Mouse (Mus musculus): ENCODE data around the gene Dkc1.
A peak's percentile ranks its signal among the peaks of the same experiment; 100 is the strongest.

Gene Dkc1

DNA sequence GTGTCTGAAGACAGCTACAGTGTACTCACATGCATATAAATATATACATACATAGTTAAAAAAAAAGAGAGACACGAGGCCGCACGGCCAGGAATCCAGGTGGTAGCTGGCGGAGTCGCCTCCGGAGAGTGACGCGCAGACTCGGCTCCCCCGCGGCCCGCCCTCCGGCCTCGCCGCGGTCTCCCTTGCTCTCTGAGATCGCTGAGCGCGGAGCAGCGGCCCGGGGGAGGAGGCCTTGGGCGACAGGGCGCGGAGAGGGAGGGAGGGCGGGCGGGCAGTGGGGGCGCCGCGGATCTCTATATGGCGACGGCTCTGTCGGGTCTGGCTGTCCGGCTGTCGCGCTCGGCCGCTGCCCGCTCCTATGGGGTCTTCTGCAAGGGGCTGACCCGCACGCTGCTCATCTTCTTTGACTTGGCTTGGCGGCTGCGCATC is 47.5 kb downstream of the Dkc1 start:
- DNase-seq: peak; percentile 19 to 31

- DNase-seq: no peak
Observed at GRCm38 (mm10) chrX:75148414-75148813, 52.8 kb downstream of the Dkc1 start.

DNA sequence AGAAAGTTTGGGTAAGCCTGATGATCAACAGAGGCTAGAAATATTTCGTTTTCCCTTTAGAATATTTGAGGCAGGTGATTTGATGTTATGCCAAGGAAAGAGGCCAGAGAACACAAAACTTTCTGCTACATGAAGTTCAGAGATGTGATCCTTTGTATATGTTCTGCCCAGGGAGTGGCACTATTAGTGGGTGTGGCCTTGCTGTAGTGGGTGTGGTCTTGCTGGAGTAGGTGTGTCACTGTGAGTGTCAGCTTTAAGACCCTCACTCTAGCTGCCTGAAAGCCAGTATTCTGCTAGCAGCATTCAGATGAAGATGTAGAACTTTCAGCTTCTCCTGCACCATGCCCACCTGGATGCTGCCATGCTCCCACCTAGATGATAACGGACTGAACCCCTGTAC is 54.6 kb downstream of the Dkc1 start:
- DNase-seq: no peak

DNA sequence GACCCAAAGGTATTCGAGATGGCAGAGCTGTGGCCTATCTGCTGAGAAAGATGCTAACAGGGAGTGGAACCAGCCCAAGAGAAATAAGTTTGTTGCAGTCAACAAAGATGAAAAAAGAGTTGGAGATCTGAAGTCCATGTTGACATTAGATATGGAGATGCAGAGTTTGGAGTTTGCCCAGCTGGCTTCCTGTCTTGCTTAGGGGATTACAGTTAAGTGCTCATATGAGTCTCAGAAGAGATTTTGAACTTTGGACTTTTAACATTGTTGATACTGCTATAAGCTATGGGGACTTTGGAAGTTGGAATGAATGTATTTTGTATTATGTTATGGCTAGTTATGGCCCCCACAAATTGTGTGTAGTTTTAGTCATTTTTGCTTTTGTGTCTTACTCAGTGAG is 56.6 kb downstream of the Dkc1 start:
- no peak for DNase-seq

DNA sequence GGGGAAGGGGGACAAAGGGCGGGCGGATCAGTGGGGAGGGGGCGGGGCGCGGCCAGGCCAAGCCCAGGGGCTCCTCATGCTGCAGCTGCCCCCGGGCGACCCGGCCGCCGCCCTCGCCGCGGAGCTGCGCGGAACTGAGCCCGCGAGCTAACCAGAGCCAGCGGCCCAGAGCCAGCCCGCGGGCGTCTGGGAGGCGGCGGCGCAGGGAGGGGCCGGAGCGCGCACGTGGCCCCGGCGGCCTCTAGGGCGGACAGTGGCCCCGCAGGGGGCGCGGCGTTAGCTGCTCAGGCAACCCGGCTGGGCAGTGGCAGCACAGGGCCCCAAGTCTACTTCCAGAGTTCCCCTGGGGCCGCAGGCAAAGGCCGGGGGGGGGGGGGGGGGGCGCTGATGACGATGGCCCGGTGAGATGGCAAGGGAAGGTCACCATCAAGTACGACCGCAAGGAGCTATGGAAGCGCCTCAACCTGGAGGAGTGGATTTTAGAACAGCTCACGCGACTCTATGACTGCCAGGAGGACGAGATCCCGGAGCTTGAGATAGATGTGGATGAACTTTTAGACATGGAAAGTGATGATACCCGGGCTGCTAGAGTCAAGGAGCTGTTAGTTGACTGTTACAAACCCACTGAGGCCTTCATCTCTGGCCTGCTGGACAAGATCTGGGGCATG is 60.1 kb downstream of the Dkc1 start:
- peak; percentile 17 to 32 for DNase-seq

Measured in B cell, adult 2 months (primary cell).